Mouse (Mus musculus) gastrocnemius, adult 18-20 months (tissue): ENCODE measurements around the gene Cpt1b. TPM values are rescaled to one million over a fixed set of nuclear protein-coding genes. Genes with fewer than 3 reads are reported as not detected.
A peak's percentile ranks its signal among the peaks of the same experiment; 100 is the strongest.

Source experiments
- DNase-seq: peaks from one replicate; pipeline ENCODE4 v3.0.0; 2021; ENCODE audit warnings: low spot score
- long read RNA-seq, 2 experiments: library from polyadenylated mRNA; stranded (forward); transcript quantifications; one replicate each; pipeline ENCODE4 v2.0.0; 2021
- total RNA-seq, 2 experiments: library from RNA; stranded (reverse); gene quantifications; 2 replicates each; pipeline ENCODE4 v1.2.3; 2021

Gene Cpt1b
- total RNA-seq: 100 to 1,000 TPM; 287 to 338 TPM
- long read RNA-seq, experiment 1, transcript Cpt1b-201 (19 exons, 2,895 nt): major isoform, 302 of 344 reads
- long read RNA-seq, experiment 1, partial matches to known transcripts: 38 of 344 reads
- long read RNA-seq, experiment 1, other reads (novel, unspliced or antisense): 4 of 344 reads
- long read RNA-seq, experiment 2, transcript Cpt1b-201 (19 exons, 2,895 nt): major isoform, 199 of 236 reads
- long read RNA-seq, experiment 2, partial matches to known transcripts: 31 of 236 reads
- long read RNA-seq, experiment 2, other reads (novel, unspliced or antisense): 6 of 236 reads

DNA sequence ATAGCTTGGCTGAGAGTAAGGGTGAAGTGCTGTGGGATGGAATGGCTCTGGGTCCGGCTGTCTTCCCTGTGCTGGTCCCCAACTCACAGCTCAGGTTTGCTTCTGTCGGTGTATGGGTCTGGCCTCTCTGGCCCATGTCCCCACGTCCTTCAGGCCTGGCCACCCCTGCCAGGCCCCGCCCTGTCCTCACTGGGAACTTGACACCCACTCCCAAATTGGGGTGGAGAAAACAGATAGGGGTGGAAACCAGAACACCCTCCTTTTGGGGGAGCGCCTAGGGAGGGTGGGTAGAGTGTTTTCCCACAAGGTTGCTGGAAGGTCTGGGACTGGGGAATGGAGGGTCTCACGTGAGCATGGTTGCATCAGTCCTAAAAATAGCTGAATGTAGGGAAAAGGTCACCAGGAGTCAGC lies at the start of gene Cpt1b:
Gene Cpt1b (minus strand): TSS at position 153 of the 411 bp plus-strand sequence.
- peak; percentile 86 for DNase-seq

GRCm38 (mm10) chr15:89475293-89475600 lies 49.6 kb upstream of the Cpt1b start:
- DNase-seq: no peak

- no peak for DNase-seq
Measured at GRCm38 (mm10) chr15:89474596-89475292, 49.1 kb upstream of the Cpt1b start.

- no peak for DNase-seq
Measured at GRCm38 (mm10) chr15:89473921-89474320, 48.3 kb upstream of the Cpt1b start.

DNA sequence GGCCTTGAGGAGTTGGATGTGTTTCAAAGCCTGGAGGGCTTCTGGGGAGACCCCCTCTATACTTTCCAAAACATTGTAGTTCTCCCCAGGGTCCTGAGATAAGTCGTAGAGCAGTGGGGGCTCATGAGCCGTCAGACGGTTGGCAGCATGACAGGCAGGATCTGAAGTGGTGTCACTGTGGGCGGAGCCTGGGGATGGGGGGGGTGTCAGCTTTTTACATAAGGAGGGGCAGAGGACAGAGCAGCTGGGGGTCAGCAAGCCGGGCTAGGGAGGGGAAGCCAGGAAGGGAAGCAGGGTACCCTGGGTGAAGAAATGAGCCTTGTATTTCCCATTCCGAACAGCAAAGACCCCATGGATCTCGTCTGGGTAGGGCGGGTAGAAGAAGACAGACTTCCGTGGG lies 47.7 kb upstream of the Cpt1b start:
- no peak for DNase-seq

- no peak for DNase-seq
Measured at GRCm38 (mm10) chr15:89471476-89471875, 45.8 kb upstream of the Cpt1b start.

DNA sequence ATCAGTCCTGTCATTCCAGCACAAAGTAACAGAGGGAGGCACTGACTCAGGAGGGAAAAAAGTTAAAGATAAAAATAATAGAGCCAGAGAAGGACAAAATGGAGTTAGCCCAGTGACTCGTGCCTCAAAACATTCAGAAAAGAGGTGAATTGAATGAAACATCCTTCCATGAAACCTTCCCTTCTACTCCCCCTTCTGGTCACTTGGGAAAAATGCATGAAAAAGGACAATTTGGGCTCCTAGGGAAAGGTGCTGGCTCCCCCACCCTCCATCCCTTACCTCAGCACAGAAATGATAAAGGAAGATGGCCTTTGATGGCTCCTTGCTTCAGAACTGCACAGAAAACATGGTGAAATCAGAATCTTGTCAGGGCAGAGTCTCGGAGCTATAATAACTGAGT lies 42.9 kb upstream of the Cpt1b start:
- peak; percentile 10 for DNase-seq

- no peak for DNase-seq
Measured at GRCm38 (mm10) chr15:89465052-89465451, 39.4 kb upstream of the Cpt1b start.

GRCm38 (mm10) chr15:89463334-89464235 lies 37.9 kb upstream of the Cpt1b start:
- DNase-seq: no peak

- no peak for DNase-seq
Measured at GRCm38 (mm10) chr15:89462176-89462575, 36.5 kb upstream of the Cpt1b start.

- DNase-seq: no peak
Measured at GRCm38 (mm10) chr15:89461321-89461720, 35.7 kb upstream of the Cpt1b start.

- DNase-seq: no peak
Measured at GRCm38 (mm10) chr15:89460298-89460697, 34.6 kb upstream of the Cpt1b start.

GRCm38 (mm10) chr15:89459821-89460220 lies 34.2 kb upstream of the Cpt1b start:
- DNase-seq: no peak

DNA sequence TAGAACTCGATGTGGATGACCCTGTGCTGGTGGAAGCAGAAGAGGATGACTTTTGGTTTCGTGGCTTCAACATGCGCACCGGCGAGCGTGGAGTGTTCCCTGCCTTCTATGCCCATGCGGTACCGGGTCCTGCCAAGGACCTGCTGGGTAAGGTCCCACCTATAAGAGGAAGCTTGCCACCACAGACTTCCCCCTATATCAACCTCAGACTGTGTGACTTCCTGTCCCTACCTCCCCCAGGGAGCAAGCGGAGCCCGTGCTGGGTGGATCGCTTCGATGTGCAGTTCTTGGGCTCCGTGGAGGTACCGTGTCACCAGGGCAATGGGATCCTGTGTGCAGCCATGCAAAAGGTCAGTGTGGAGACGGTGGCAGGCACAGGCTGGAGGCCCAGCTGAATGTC lies 33.3 kb upstream of the Cpt1b start:
- DNase-seq: no peak

DNA sequence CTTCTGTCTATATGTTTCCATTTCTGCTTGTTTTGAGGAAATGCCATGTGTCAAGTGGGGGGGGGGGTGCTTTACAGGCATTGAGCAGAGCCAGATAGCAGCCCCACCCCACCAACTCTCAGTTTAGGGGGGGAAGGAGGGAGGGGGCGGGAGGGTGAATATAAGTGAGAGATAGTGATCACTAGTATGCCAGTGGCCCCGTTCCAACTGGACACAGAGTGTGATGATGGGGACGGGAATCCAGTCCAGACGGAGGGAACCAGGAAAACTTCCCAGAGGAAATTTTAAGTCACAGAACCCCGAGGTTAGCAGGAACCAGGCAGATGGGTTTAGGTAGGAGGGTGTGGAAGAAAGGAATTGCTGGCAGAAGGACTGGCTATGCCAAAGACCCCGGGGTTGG lies 30.0 kb upstream of the Cpt1b start:
- no peak for DNase-seq

DNA sequence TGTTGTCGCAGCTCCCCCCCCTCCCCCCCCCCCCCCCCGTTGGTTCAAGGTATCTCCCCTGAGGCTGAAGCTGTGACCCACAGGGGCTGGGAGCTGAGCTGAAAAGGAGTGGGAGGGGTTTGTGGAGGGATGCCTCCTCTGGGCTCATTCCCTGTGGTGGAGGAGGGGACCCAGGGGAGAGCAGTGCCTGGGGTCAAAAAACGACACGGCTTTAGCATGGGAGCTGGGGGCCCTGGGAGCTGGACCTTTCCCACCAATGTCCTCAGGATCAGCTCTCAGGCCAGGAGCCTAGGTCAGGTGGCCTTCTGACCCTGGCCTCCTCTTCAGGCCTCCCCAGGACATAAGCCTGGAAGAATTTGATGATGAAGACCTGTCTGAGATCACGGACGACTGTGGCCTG lies 29.2 kb upstream of the Cpt1b start:
- DNase-seq: no peak

- DNase-seq: no peak
Measured at GRCm38 (mm10) chr15:89453865-89454478, 28.3 kb upstream of the Cpt1b start, which contains the start of gene Mapk8ip2. TSS of gene Mapk8ip2 (plus strand) at chr15:89453913.

GRCm38 (mm10) chr15:89452906-89453864 lies 27.5 kb upstream of the Cpt1b start:
- peak; percentile 45 for DNase-seq

GRCm38 (mm10) chr15:89442486-89443070 lies 16.9 kb upstream of the Cpt1b start:
- DNase-seq: no peak

DNA sequence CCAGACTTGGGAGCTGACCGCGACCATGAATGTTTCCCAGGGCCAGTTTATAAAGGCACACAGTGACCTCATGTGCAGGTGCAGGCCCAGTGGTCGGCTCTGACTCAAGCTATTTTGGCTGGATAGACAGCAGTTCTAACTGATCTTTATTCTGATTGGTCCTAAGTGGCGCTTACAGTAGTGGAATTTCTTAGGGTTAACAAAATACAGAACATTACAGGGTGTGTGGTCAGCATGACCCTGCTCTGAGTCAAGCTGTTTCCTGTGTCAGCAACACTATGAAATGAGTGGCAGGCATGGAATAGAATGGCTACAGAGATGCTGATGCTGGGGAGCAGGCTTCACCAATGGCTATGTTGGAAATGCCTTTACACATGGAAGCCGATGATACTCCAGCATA lies 10.2 kb upstream of the Cpt1b start:
- DNase-seq: no peak
